Mouse (Mus musculus) ES-Bruce4 (cell line): ENCODE measurements at regions not wholly inside any gene's neighbourhood (a gene's known extent, or its start where the extent isn't known, plus 50 kb on each side); places are given as distances from the start of the nearest gene placed in this dataset.

ENCODE experiments used
- CTCF ChIP-seq: IDR thresholded peaks from one replicate; pipeline ENCODE4 v1.8.1; 2011; ENCODE audit warnings: low read depth, low read length
- EP300 ChIP-seq: IDR thresholded peaks from 2 replicates; pipeline ENCODE4 v1.6.1; 2011; ENCODE audit warnings: low read depth, low read length; ENCODE audit not compliant: insufficient read depth
- POLR2A ChIP-seq: IDR thresholded peaks from one replicate; pipeline ENCODE4 v1.8.1; 2011; ENCODE audit warnings: low read length; ENCODE audit not compliant: insufficient read depth

DNA sequence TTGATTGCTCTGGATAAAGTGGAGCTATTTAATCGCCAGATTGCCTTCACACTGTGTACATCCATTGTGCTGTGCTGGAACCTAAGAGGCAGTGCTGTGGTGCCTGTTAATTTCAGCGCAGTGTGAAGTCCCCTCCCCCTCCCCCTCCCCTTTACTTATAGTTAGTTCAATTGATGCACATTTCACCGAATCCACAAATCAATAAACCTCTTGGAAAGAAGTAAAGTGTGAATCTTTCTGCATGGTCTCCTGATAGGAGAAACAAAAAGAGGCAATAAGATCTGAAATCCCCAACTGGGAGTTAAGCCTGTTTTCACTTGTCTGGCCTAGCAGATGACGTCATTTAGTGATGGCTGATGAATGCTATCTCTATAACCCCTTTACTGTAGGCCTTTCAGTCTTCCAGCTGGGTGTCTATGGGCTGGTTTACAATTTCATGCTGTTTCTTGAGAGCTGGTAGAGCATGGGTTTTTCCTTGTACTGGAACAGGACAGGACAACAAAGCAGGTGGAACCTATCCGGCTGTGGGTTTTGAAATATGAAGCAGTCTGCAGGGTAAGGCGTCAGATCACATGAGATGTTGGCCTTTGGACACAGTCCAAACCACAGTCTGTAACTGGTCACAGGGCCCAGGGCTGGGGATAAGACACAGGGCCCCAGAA is 398.0 kb upstream of the Sel1l start:
- no peak for TF ChIP-seq POLR2A
- no peak for TF ChIP-seq CTCF
- TF ChIP-seq EP300: no peak
